ENCODE assay signal across 21 mouse cellular contexts in the genomic region with DNA sequence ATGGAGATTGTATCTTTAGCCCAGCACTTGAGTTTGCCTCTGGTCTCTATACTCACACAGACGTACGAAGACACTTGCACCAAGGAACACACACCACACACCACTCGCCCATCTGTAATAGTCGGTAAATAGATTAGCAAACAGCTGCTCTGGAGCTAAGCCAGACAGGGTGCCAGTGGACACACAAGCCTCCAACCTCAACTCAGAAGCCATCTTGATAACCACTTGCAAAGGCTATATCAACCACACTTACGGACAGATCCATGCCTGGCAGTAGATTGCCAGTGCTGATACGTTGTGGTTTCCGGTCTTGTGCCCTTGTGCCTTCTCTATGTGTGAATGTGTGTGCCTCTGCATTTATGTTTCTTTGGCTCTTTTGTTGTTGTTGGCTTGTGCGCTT. TPM values are rescaled to one million over a fixed set of nuclear protein-coding genes. Genes with fewer than 3 reads are reported as not detected.
DNase-seq lines count a peak whose midpoint lies in the region; ATAC-seq and TF ChIP-seq lines count a peak whose summit lies in the region.
"Had no signal": no experiment of that assay in that cellular context is flagged by ENCODE, and none has a peak within 500 bp of the region (broad histone marks: within the 10 kb centered on the region; RNA-seq: fewer than 3 reads in every experiment).

No protein-coding gene starts in this region.

- TF ChIP-seq CTCF in liver, postnatal 0 days (IDR thresholded peaks at IDR 0.05; ENCODE audit: low read depth), result no peak

- ATAC-seq in common myeloid progenitor, adult 5-6 weeks (replicated peaks; ENCODE audit: low read depth, poor library complexity, severe bottlenecking), result peak; percentile 67
- ATAC-seq in liver, postnatal 0 days, result peak; percentile 79
- no peak for ATAC-seq in forebrain, embryonic 12.5 days (ENCODE audit: low FRiP score)

- 42% methylated on average over 8 of the region's 8 CpGs for WGBS in liver, postnatal 0 days (ENCODE audit: insufficient replicate concordance)
- WGBS in forebrain, embryonic 12.5 days, result 89% methylated on average over 8 of the region's 8 CpGs

- H3K9ac ChIP-seq in liver, postnatal 0 days (replicated peaks), result no peak overlapping the region
- no peak overlapping the region for H3K9ac ChIP-seq in forebrain, embryonic 12.5 days
- H3K9ac ChIP-seq: embryonic facial prominence, embryonic 12.5 days; lung, embryonic 15.5 days had no signal

- no peak overlapping the region for H3K4me2 ChIP-seq in liver, postnatal 0 days (ENCODE audit: low read depth, low read length)
- H3K4me2 ChIP-seq in forebrain, embryonic 12.5 days, result no peak overlapping the region

- DNase-seq in heart, adult 11 months, result peak; percentile 89
- no peak for DNase-seq in heart, postnatal 4 days
- DNase-seq in CD4-positive helper T cell, adult 2 months (ENCODE audit: low read depth, low spot score), result peak; percentile 67
- DNase-seq in liver, postnatal 0 days, result peak; percentile 33
- no peak for DNase-seq in retina, embryonic 14.5 days (ENCODE audit: low spot score)
- DNase-seq in lung, postnatal 14 days, result no peak
- DNase-seq: cerebellum, postnatal 14 days; heart, adult 2 months; kidney, adult 9 months; spleen, adult 18-20 months had no signal

- peak; percentile 63 for TF ChIP-seq EP300 in liver, postnatal 0 days (IDR thresholded peaks at IDR 0.05; ENCODE audit: low read depth)

- no peak overlapping the region for H3K4me3 ChIP-seq in liver, postnatal 0 days (ENCODE audit: low read depth, low read length)
- H3K4me3 ChIP-seq in forebrain, embryonic 12.5 days (replicated peaks), result no peak overlapping the region
- H3K4me3 ChIP-seq: heart, adult 2 months; left cerebral cortex, adult 2 months had no signal

- no peak overlapping the region for H3K27ac ChIP-seq in liver, postnatal 0 days (ENCODE audit: low read depth)
- H3K27ac ChIP-seq in forebrain, embryonic 12.5 days, result no peak overlapping the region
- H3K27ac ChIP-seq: embryonic facial prominence, embryonic 12.5 days; left cerebral cortex, adult 2 months; lung, embryonic 15.5 days; midbrain, embryonic 10.5 days had no signal

- H3K27me3 ChIP-seq in liver, postnatal 0 days (ENCODE audit: insufficient read depth, low read length), result 0 out of 2 replicates have a peak, but pooled peaks cover 4% of the 10 kb centered on the region
- peaks cover 18% of the 10 kb centered on the region for H3K27me3 ChIP-seq in forebrain, embryonic 12.5 days
- H3K27me3 ChIP-seq: embryonic facial prominence, embryonic 12.5 days; lung, embryonic 15.5 days had no signal

- H3K9me3 ChIP-seq in liver, postnatal 0 days (ENCODE audit: low read length), result no peaks in the 10 kb centered on the region
- no peaks in the 10 kb centered on the region for H3K9me3 ChIP-seq in forebrain, embryonic 12.5 days
- H3K9me3 ChIP-seq: embryonic facial prominence, embryonic 12.5 days; lung, embryonic 15.5 days; midbrain, embryonic 10.5 days had no signal

- peaks cover 17% of the 10 kb centered on the region for H3K4me1 ChIP-seq in liver, postnatal 0 days (ENCODE audit: insufficient read depth)
- peaks cover 17% of the 10 kb centered on the region for H3K4me1 ChIP-seq in forebrain, embryonic 12.5 days

- no peaks in the 10 kb centered on the region for H3K36me3 ChIP-seq in liver, postnatal 0 days (replicated peaks; ENCODE audit: insufficient read depth, low read length)
- no peaks in the 10 kb centered on the region for H3K36me3 ChIP-seq in forebrain, embryonic 12.5 days (replicated peaks)
- H3K36me3 ChIP-seq: embryonic facial prominence, embryonic 12.5 days; lung, embryonic 15.5 days; midbrain, embryonic 10.5 days had no signal

RNA-seq across cellular contexts. Expression of a gene that starts 1.0 kb away (rescaled TPM):
- total RNA-seq in heart, postnatal 4 days (2021), result 1 to 10 TPM; 1.3 to 1.8 TPM
- total RNA-seq in common myeloid progenitor, adult 5-6 weeks (2017), result 1.7 and 4.2 TPM in 2 replicates
- 0.11 TPM in 1 of 2 replicates, not detected in the other for polyA plus RNA-seq in liver, postnatal 0 days (2015; fragmentation: Nextera tagmentation; extraction: Ambion mirVana)
- 0.91 and 1.1 TPM in 2 replicates for polyA plus RNA-seq in forebrain, embryonic 12.5 days (2016; fragmentation: Nextera tagmentation; extraction: Ambion mirVana)

RNA-seq across cellular contexts. Expression of a gene that starts 35.3 kb away (rescaled TPM):
- total RNA-seq in heart, postnatal 4 days (2021), result under 1 TPM; 0.14 TPM
- total RNA-seq in common myeloid progenitor, adult 5-6 weeks (2017), result 0.91 TPM in 1 of 2 replicates, not detected in the other
- not detected in 2 replicates for polyA plus RNA-seq in liver, postnatal 0 days (2015; fragmentation: Nextera tagmentation; extraction: Ambion mirVana)
- polyA plus RNA-seq in forebrain, embryonic 12.5 days (2016; fragmentation: Nextera tagmentation; extraction: Ambion mirVana), result not detected in 2 replicates
- total RNA-seq: adrenal gland, postnatal 4 days; heart, adult 2 months; hematopoietic stem cell, adult 5-6 weeks; left cerebral cortex, adult 2 months had no signal
- polyA plus RNA-seq: embryonic facial prominence, embryonic 12.5 days; large intestine, adult 2 months; limb, embryonic 11.5 days; midbrain, embryonic 10.5 days; stomach, embryonic 16.5 days had no signal

Comparison
In these comparisons a context has a peak if more than half of its experiments do, and no peak if none do; other contexts are left out.
1. DNase-seq: peak in heart, adult 11 months (single experiment), CD4-positive helper T cell, adult 2 months (single experiment) and liver, postnatal 0 days (single experiment); none in heart, postnatal 4 days (single experiment), retina, embryonic 14.5 days (single experiment) and lung, postnatal 14 days (single experiment).